Mouse (Mus musculus): ENCODE results near the gene Cbx6.

- no peak for TF ChIP-seq MAX (IDR thresholded peaks at IDR 0.05)
- TF ChIP-seq FOSL1 (IDR thresholded peaks at IDR 0.05; ENCODE audit: insufficient read depth, low read length, poor library complexity, severe bottlenecking) = no peak
- no peak for TF ChIP-seq CTCF (IDR thresholded peaks at IDR 0.05; ENCODE audit: control insufficient read depth, insufficient read depth, insufficient read length)
These were observed 37.4 kb downstream of the Cbx6 start for GRCm38 (mm10) chr15:79797096-79797495.

All from C2C12 (cell line).